Mouse (Mus musculus) small intestine, adult 2 months (tissue): ENCODE measurements at regions not wholly inside any gene's neighbourhood (a gene's known extent, or its start where the extent isn't known, plus 50 kb on each side); places are given as distances from the start of the nearest gene placed in this dataset.

ENCODE experiments used
- H3K27ac ChIP-seq: fragments of 200-500 bp; 2 replicates; pipeline ENCODE4 v1.5.1; 2012; ENCODE audit warnings: low read depth, low read length, control low read depth, inconsistent platforms; ENCODE audit not compliant: insufficient read depth
- H3K27me3 ChIP-seq: fragments of 200-500 bp; 2 replicates; pipeline ENCODE4 v1.6.1; 2012; ENCODE audit warnings: mild to moderate bottlenecking, moderate library complexity, low read length, inconsistent platforms; ENCODE audit not compliant: control insufficient read depth, insufficient read depth
- H3K36me3 ChIP-seq: fragments of 200-500 bp; 2 replicates; pipeline ENCODE4 v1.6.1; 2012; ENCODE audit warnings: mild to moderate bottlenecking, low read length, control low read depth, inconsistent platforms; ENCODE audit not compliant: control insufficient read depth, insufficient read depth
- H3K4me1 ChIP-seq: fragments of 200-500 bp; 2 replicates; pipeline ENCODE4 v1.6.1; 2012; ENCODE audit warnings: low read length, inconsistent platforms, mixed read lengths; ENCODE audit not compliant: control insufficient read depth, insufficient read depth, insufficient read length
- H3K4me3 ChIP-seq: fragments of 200-500 bp; 2 replicates; pipeline ENCODE4 v1.5.1; 2012; ENCODE audit warnings: low read depth, mild to moderate bottlenecking, control low read depth, inconsistent platforms, low read length, moderate library complexity
- CTCF ChIP-seq: fragments of 200-500 bp; IDR thresholded peaks from 2 replicates; pipeline ENCODE4 v1.5.1; 2012; ENCODE audit warnings: low read depth, mild to moderate bottlenecking, control low read depth, inconsistent platforms, low read length, moderate library complexity, mixed read lengths; ENCODE audit not compliant: insufficient replicate concordance, insufficient read length; ENCODE audit errors: extremely low read depth
- POLR2A ChIP-seq: fragments of 200-500 bp; IDR thresholded peaks from 2 replicates; pipeline ENCODE4 v1.6.1; 2012; ENCODE audit warnings: low read depth, mild to moderate bottlenecking, control low read depth, inconsistent platforms, low read length, moderate library complexity
- WGBS: fragments of 180-500 bp; shearing (Covaris S2); methylation state at CpG from one replicate; pipeline ENCODE4 v1.1.7; 2018; 5-methylcytosine and 5-hydroxymethylcytosine counted together

DNA sequence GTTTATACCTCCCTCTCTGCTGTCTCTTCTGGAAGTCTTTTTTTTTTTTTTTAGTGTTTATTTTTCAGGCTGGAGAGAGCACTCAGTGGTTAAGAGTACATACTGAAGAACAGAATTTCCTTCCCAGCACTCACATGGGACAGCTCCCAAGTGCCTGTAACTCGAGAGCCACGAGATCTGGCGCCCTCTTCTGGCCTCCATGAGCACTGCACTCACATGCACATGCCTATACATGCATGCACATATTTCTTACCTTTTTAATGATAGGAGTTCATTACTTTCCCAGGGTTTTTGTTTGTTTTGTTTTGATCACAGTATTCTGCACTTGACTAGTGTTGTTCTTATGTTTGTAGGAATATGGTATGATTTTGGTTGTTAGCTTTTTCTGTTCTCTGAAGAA is 139.5 kb upstream of the Fmo9 start:
- Histone ChIP-seq H3K4me1 (no peaks in the 10 kb centered on the region), H3K27ac (no peak overlapping the region), H3K27me3 (no peaks in the 10 kb centered on the region), H3K4me3 (no peak overlapping the region), H3K36me3 (no peaks in the 10 kb centered on the region)
- TF ChIP-seq POLR2A, result no peak
- TF ChIP-seq CTCF, result 0 out of 2 replicates have a peak, but pooled peaks have one; percentile 26
- 11% methylated on average over 3 of the region's 3 CpGs for WGBS

DNA sequence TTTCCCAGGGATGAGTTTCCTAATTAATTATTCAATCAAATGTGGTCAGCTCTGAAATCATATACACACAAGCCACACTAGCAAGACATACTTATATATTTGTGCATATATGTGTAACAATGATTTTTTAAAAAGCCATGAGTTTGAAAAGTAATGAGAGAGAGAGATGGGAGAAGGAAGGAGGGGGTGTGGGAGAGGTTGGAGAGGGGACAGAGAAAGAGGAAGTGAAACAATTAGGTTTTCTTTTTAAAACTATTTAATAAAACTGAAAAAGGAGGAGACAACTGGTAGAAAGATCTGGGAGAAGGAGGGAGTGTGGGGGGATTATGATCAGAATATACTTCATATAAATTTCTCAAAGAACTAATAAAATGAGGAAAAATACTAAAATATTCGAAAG is 155.7 kb upstream of the Fmo9 start:
- Histone ChIP-seq H3K27me3 (no peaks in the 10 kb centered on the region), H3K4me1 (no peaks in the 10 kb centered on the region), H3K27ac (no peak overlapping the region), H3K4me3 (no peak overlapping the region), H3K36me3 (no peaks in the 10 kb centered on the region)
- TF ChIP-seq CTCF, result no peak
- 58% methylated on average over 1 of the region's 1 CpGs for WGBS

DNA sequence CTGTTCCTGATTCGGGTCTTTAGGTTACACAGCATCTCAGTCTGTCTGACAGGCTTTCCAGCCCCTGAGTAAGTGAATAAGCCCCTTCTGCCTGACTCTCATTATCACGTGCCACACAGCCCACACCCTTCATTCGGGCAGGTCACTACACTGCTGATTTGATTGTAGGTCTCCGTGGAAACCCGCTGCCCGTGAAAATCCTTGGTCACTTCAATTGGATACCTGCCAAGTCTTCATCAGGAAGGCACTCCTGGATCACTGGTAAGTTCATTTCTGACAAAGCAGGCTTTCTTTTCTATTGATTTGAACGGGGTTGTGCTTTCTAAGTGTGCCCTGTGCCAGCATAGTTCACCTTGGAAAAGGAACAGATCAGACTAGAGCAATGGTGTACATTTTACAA is 158.2 kb upstream of the Fmo9 start:
- Histone ChIP-seq H3K4me3 (no peak overlapping the region), H3K36me3 (no peaks in the 10 kb centered on the region), H3K27me3 (no peaks in the 10 kb centered on the region), H3K4me1 (no peaks in the 10 kb centered on the region), H3K27ac (no peak overlapping the region)
- TF ChIP-seq CTCF (no peak), POLR2A (no peak)
- WGBS, result 25% methylated on average over 7 of the region's 7 CpGs

DNA sequence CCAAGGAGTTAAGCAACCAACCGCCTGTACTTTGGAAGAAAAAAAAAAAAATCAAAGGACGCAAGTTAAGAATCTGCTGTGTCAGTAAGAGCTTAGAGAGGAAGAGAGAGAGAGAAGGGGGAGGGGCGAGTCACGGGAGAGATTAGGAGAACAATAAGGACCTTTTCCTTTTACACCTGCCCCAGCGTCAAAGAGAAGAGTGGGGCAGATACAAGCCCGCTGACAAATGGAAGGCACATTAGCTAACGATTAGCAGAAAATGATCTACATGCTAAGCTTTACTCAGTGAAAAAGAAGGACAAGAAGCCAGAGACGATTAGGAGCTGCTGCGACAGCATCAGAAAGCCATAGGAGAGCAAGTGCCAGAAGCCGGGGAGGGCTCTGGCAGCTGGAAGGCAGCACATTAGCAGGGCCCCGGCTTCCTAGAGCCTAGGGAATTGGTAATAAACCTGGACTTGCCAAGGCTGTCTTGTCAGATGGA is 157.8 kb upstream of the Fam78b start:
- no peak overlapping the region for H3K27ac ChIP-seq
- no peaks in the 10 kb centered on the region for H3K27me3 ChIP-seq
- TF ChIP-seq POLR2A (no peak), CTCF (no peak)
- H3K36me3 ChIP-seq, result no peaks in the 10 kb centered on the region
- no peak overlapping the region for H3K4me3 ChIP-seq
- no peaks in the 10 kb centered on the region for H3K4me1 ChIP-seq
- WGBS, result 3% methylated on average over 11 of the region's 11 CpGs

DNA sequence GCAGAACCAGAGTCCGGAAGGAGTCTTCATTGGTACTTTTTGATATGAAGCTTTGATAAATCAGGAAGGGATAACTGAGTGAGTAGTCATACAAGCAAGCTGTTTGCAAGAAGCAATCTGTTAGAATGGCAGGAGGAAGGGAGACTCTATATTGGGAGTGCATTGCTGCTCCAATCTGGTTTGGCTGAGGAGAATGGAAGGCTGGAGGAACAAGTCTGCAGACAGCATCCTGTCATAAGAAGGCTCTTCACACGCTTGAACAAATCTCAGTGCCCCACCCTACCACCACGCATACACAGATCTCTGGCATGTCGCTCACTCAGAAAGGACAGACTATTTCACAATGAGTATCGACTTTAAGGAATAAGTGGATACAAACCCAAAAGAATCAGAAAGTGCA is 154.7 kb upstream of the Fam78b start:
- TF ChIP-seq POLR2A, result no peak
- TF ChIP-seq CTCF, result no peak
- WGBS, result 78% methylated on average over 5 of the region's 5 CpGs
- no peaks in the 10 kb centered on the region for H3K4me1 ChIP-seq

DNA sequence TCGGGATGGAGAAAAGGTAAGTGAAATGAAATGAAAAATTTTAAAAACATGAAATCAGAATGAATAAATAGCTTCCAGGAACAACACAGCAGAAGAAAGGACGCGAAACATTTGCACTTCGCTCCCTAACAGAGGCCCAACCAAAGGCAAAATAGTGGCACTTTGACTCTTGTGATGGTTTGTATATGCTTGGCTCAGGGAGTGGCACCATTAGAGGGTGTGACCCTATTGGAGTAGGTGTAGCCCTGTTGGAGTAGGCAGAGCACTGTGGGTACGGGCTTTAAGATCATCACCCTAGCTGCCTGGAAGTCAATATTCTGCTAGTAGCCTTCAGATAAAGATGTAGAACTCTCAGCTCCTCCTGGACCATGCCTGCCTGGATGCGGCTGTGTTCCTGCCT is 154.0 kb upstream of the Fam78b start:
- Histone ChIP-seq H3K36me3 (no peaks in the 10 kb centered on the region), H3K4me3 (no peak overlapping the region), H3K27ac (no peak overlapping the region), H3K27me3 (no peaks in the 10 kb centered on the region), H3K4me1 (no peaks in the 10 kb centered on the region)
- WGBS, result 60% methylated on average over 6 of the region's 6 CpGs
- TF ChIP-seq POLR2A, result no peak
- TF ChIP-seq CTCF, result no peak

More for the DNA sequence above, 154.7 kb upstream of the Fam78b start:
- Histone ChIP-seq H3K36me3 (no peaks in the 10 kb centered on the region), H3K27ac (no peak overlapping the region), H3K4me3 (no peak overlapping the region), H3K27me3 (no peaks in the 10 kb centered on the region)

DNA sequence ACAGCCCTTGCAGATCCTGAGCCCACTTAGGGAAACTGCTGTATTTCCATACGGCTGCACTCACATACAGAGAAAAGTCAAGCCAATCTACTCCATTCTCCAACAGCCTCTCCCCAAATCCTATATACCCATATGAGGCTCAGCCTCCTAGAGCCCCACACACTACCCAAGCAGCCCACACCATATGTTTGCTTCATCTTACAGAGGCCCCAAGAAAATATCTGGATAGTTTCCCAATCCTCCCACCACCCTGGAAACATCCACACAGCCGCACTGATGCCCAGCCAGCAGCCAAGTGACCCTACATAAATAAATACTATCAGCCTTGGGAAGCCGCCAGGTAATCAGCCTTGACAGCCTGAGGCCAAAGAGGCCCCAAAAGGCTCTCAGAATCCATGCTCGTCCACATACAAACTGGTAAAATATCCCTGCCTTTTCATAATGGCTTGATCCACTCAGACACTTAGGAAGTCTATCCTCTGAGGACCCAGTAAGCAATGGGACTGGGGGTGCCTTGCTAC is 153.1 kb upstream of the Fam78b start:
- Histone ChIP-seq H3K27me3 (no peaks in the 10 kb centered on the region), H3K36me3 (no peaks in the 10 kb centered on the region), H3K4me1 (no peaks in the 10 kb centered on the region), H3K4me3 (no peak overlapping the region), H3K27ac (no peak overlapping the region)
- TF ChIP-seq POLR2A (no peak), CTCF (no peak)
- 63% methylated on average over 4 of the region's 4 CpGs for WGBS
